Mouse (Mus musculus): Measurements from ENCODE around the gene Scube1. TPM values are rescaled to one million over a fixed set of nuclear protein-coding genes. Genes with fewer than 3 reads are reported as not detected.

Scube1 gene
- total and polyA plus RNA-seq, 3 experiments, result not detected

- H3K79me2 ChIP-seq (replicated peaks; ENCODE audit: control insufficient read depth, extremely low read depth, insufficient read depth, poor library complexity, severe bottlenecking), result no peaks in the 10 kb centered on the region
- no peaks in the 10 kb centered on the region for H3K9me3 ChIP-seq (replicated peaks; ENCODE audit: low read length)
- TF ChIP-seq POLR2A (IDR thresholded peaks at IDR 0.05; ENCODE audit: low read depth, low read length) (no peak), NRF1 (IDR thresholded peaks at IDR 0.05; ENCODE audit: low read depth, low read length) (no peak), ZNF384 (IDR thresholded peaks at IDR 0.05; ENCODE audit: low read depth, low read length) (no peak), TCF12 (IDR thresholded peaks at IDR 0.05; ENCODE audit: low read depth, low read length) (no peak), MAX (IDR thresholded peaks at IDR 0.05; ENCODE audit: low read length) (no peak), JUN (IDR thresholded peaks at IDR 0.05; ENCODE audit: insufficient read depth, low read depth, low read length) (no peak), MXI1 (IDR thresholded peaks at IDR 0.05; ENCODE audit: low read depth, low read length) (no peak), JUND (conservative IDR thresholded peaks at IDR 0.05; ENCODE audit: low read depth, low read length) (no peak), GABPA (IDR thresholded peaks at IDR 0.05; ENCODE audit: insufficient replicate concordance, low read depth, low read length) (no peak), ETS1 (conservative IDR thresholded peaks at IDR 0.05; ENCODE audit: low read depth, low read length) (no peak), MAFK (IDR thresholded peaks at IDR 0.05; ENCODE audit: insufficient replicate concordance, low read length) (no peak), MEF2A (IDR thresholded peaks at IDR 0.05; ENCODE audit: borderline replicate concordance, low read depth, low read length) (no peak), UBTF (IDR thresholded peaks at IDR 0.05; ENCODE audit: low read depth, low read length) (no peak), ZC3H11A (IDR thresholded peaks at IDR 0.05; ENCODE audit: low read depth, low read length) (no peak), MAZ (IDR thresholded peaks at IDR 0.05; ENCODE audit: low read depth, low read length) (no peak), CHD1 (IDR thresholded peaks at IDR 0.05; ENCODE audit: low read depth, low read length) (no peak)
- in situ Hi-C loops (cut with MboI; ENCODE audit: low pct_ligation_motif_present, low pct_unique_long_range_greater_than_20kb, low sequenced_read_pairs), result no loop called here
- DNase-seq (ENCODE audit: extremely low read depth), result no peak
- no peak overlapping the region for H3K27ac ChIP-seq (ENCODE audit: insufficient read depth, low read depth)
- H3K4me3 ChIP-seq (replicated peaks in 1 of 3; ENCODE audit: low read depth in 2 of 3, low read length in 2 of 3, poor library complexity in 1 of 3), result no peak overlapping the region
- no peaks in the 10 kb centered on the region for H3K36me3 ChIP-seq (replicated peaks in 1 of 2; ENCODE audit: control insufficient read depth in 1 of 2, insufficient read depth in 1 of 2, low read length in 1 of 2)
- H3K27me3 ChIP-seq (replicated peaks), result peaks cover 83% of the 10 kb centered on the region
- H3K4me2 ChIP-seq (ENCODE audit: insufficient read depth, low read depth, poor library complexity, severe bottlenecking), result no peak overlapping the region
- no peak overlapping the region for H3K9ac ChIP-seq (ENCODE audit: insufficient read depth, low read depth)
- dilution Hi-C loops (cut with MboI; ENCODE audit: extremely low pct_ligation_motif_present, extremely low pct_unique_long_range_greater_than_20kb, low sequenced_read_pairs), result no loop called here
- H3K4me1 ChIP-seq (ENCODE audit: control insufficient read depth in 1 of 2, insufficient read depth in 2 of 2), result no peaks in the 10 kb centered on the region
These were observed 9.1 kb downstream of the Scube1 start for GRCm38 (mm10) chr15:83715582-83716228.

- dilution Hi-C loops (cut with MboI; ENCODE audit: extremely low pct_ligation_motif_present, extremely low pct_unique_long_range_greater_than_20kb, low sequenced_read_pairs) (no loop called here), in situ Hi-C loops (cut with MboI; ENCODE audit: low pct_ligation_motif_present, low pct_unique_long_range_greater_than_20kb, low sequenced_read_pairs) (no loop called here)
- TF ChIP-seq PAX5 (IDR thresholded peaks at IDR 0.05; ENCODE audit: low read length), result no peak
- TF ChIP-seq ZKSCAN1 (IDR thresholded peaks at IDR 0.05; ENCODE audit: borderline replicate concordance, low read depth, low read length), result no peak
- no peak for TF ChIP-seq SIN3A (IDR thresholded peaks at IDR 0.05; ENCODE audit: low read length)
- TF ChIP-seq MAX (IDR thresholded peaks at IDR 0.05; ENCODE audit: low read length), result no peak
- no peak for TF ChIP-seq TBP (conservative IDR thresholded peaks at IDR 0.05; ENCODE audit: low read depth, low read length)
- TF ChIP-seq HCFC1 (IDR thresholded peaks at IDR 0.05; ENCODE audit: low read depth, low read length), result no peak
- TF ChIP-seq RAD21 (IDR thresholded peaks at IDR 0.05; ENCODE audit: low read depth, low read length), result no peak
- TF ChIP-seq MEF2A (IDR thresholded peaks at IDR 0.05; ENCODE audit: borderline replicate concordance, low read depth, low read length), result no peak
- TF ChIP-seq JUN (IDR thresholded peaks at IDR 0.05; ENCODE audit: insufficient read depth, low read depth, low read length), result no peak
- TF ChIP-seq POLR2A (IDR thresholded peaks at IDR 0.05; ENCODE audit: low read depth, low read length), result no peak
- TF ChIP-seq E2F4 (IDR thresholded peaks at IDR 0.05; ENCODE audit: insufficient replicate concordance, low read depth, low read length), result no peak
- no peak for TF ChIP-seq SMC3 (IDR thresholded peaks at IDR 0.05; ENCODE audit: low read depth, low read length)
- Histone ChIP-seq H3K4me3 (replicated peaks in 1 of 3; ENCODE audit: low read depth in 2 of 3, low read length in 2 of 3, poor library complexity in 1 of 3) (no peak overlapping the region), H3K4me2 (ENCODE audit: insufficient read depth, low read depth, poor library complexity, severe bottlenecking) (no peak overlapping the region), H3K9ac (ENCODE audit: insufficient read depth, low read depth) (no peak overlapping the region), H3K9me3 (replicated peaks; ENCODE audit: low read length) (no peaks in the 10 kb centered on the region), H3K36me3 (replicated peaks in 1 of 2; ENCODE audit: control insufficient read depth in 1 of 2, insufficient read depth in 1 of 2, low read length in 1 of 2) (no peaks in the 10 kb centered on the region), H3K27me3 (replicated peaks) (peaks cover 82% of the 10 kb centered on the region), H3K27ac (ENCODE audit: insufficient read depth, low read depth) (no peak overlapping the region), H3K4me1 (ENCODE audit: control insufficient read depth in 1 of 2, insufficient read depth in 2 of 2) (no peaks in the 10 kb centered on the region), H3K79me2 (replicated peaks; ENCODE audit: control insufficient read depth, extremely low read depth, insufficient read depth, poor library complexity, severe bottlenecking) (no peaks in the 10 kb centered on the region)
- no peak for DNase-seq (ENCODE audit: extremely low read depth)
These were observed 12.0 kb downstream of the Scube1 start for GRCm38 (mm10) chr15:83712798-83713197.

Measured in CH12.LX (cell line).